Mouse (Mus musculus) forebrain, embryonic 10.5 days (tissue): ENCODE results near the gene Tspan4. TPM values are rescaled to one million over a fixed set of nuclear protein-coding genes. Genes with fewer than 3 reads are reported as not detected.

Experiments
- DNase-seq: peaks from one replicate; pipeline ENCODE4 v3.0.0-alpha.2; 2017; ENCODE audit warnings: low spot score; ENCODE audit errors: extremely low spot score
- H3K27ac ChIP-seq: fragments of 300-500 bp; sonication (generic); 2 replicates; pipeline ENCODE4 v1.5.1; 2016; ENCODE audit warnings: mild to moderate bottlenecking
- H3K27me3 ChIP-seq: fragments of 300-500 bp; sonication (generic); 2 replicates; pipeline ENCODE4 v1.6.1; 2016; ENCODE audit warnings: mild to moderate bottlenecking; ENCODE audit not compliant: poor library complexity, severe bottlenecking
- H3K36me3 ChIP-seq: fragments of 300-500 bp; sonication (generic); replicated peaks from 2 replicates; pipeline ENCODE4 v1.6.1; 2016; ENCODE audit warnings: mild to moderate bottlenecking, moderate library complexity
- H3K4me1 ChIP-seq: fragments of 300-500 bp; sonication (generic); 2 replicates; pipeline ENCODE4 v1.6.1; 2016
- H3K4me3 ChIP-seq: fragments of 300-500 bp; sonication (generic); 2 replicates; pipeline ENCODE4 v1.5.1; 2016; ENCODE audit warnings: mild to moderate bottlenecking, moderate library complexity
- H3K9me3 ChIP-seq: fragments of 300-500 bp; sonication (generic); 2 replicates; pipeline ENCODE4 v1.6.1; 2016; ENCODE audit warnings: mild to moderate bottlenecking, moderate library complexity
- WGBS: fragments of 180-500 bp; shearing (Covaris S2); methylation state at CpG from one replicate; pipeline ENCODE4 v1.1.7; 2016; 5-methylcytosine and 5-hydroxymethylcytosine counted together
- polyA plus RNA-seq: library from polyadenylated mRNA; unstranded; fragments of >200 nt; fragmentation: Nextera tagmentation; extraction: Ambion mirVana; gene quantifications from 2 replicates; pipeline ENCODE4 v1.2.1, GENCODE M21; 2016

Gene Tspan4
- polyA plus RNA-seq, 1 experiment from 2014 or later, result 31.4 TPM

- Histone ChIP-seq H3K27me3 (peaks cover 23% of the 10 kb centered on the region), H3K4me3 (no peak overlapping the region), H3K9me3 (no peaks in the 10 kb centered on the region), H3K27ac (no peak overlapping the region), H3K36me3 (peaks cover 17% of the 10 kb centered on the region), H3K4me1 (peaks cover 14% of the 10 kb centered on the region)
- WGBS, result 86% methylated on average over 7 of the region's 7 CpGs
- DNase-seq, result no peak
Measured at GRCm38 (mm10) chr7:141487141-141487540, 12.1 kb downstream of the Tspan4 start.

GRCm38 (mm10) chr7:141491151-141491550, 16.1 kb downstream of the Tspan4 start:
- DNase-seq, result no peak
- no peak overlapping the region for H3K27ac ChIP-seq
- H3K36me3 ChIP-seq, result peaks cover 48% of the 10 kb centered on the region
- no peaks in the 10 kb centered on the region for H3K4me1 ChIP-seq
- H3K27me3 ChIP-seq, result no peaks in the 10 kb centered on the region
- no peak overlapping the region for H3K4me3 ChIP-seq
- 79% methylated on average over 2 of the region's 2 CpGs for WGBS
- H3K9me3 ChIP-seq, result no peaks in the 10 kb centered on the region

DNA sequence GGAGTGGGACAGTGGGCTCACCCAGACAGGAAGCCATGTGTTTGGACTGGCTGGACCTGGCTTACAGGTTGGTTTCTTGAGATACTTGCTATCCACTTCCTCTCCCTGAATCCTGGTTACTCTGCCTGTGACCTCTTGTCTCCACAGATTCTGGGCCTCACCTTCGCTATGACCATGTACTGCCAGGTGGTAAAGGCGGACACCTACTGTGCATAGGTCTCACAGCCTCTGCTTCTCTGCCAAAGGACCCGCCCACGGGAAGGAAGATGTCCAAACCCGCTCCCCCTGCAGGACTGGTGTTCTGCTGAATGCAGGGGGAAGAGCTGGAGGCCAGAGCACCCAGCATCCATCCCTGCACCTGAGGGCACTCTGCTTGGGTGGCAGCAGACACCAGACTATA, 17.7 kb downstream of the Tspan4 start:
- no peaks in the 10 kb centered on the region for H3K4me1 ChIP-seq
- no peak overlapping the region for H3K27ac ChIP-seq
- no peaks in the 10 kb centered on the region for H3K27me3 ChIP-seq
- peaks cover 48% of the 10 kb centered on the region for H3K36me3 ChIP-seq
- DNase-seq, result no peak
- no peaks in the 10 kb centered on the region for H3K9me3 ChIP-seq
- H3K4me3 ChIP-seq, result no peak overlapping the region
- WGBS, result 88% methylated on average over 5 of the region's 5 CpGs

DNA sequence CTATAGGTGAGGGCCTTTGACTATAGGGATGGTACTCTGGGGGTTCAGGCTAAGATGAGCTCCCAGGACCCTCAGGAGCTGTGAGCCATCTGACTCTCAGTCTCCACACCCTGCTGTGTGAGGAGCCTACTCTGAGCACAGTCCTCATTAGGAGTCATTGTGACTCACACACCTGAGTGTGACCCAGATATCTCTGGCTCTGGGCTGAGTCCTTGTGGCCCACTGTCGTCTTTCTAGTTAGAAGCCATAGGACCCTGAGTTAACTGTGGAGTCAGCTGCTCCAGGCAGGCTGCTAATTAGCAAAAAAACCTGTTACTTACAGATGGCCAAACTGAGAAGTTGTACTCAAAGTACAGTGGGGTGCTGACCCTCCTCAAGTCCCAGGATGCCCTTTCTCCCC, 18.7 kb downstream of the Tspan4 start:
- H3K4me1 ChIP-seq, result no peaks in the 10 kb centered on the region
- no peaks in the 10 kb centered on the region for H3K9me3 ChIP-seq
- H3K4me3 ChIP-seq, result no peak overlapping the region
- H3K36me3 ChIP-seq, result peaks cover 49% of the 10 kb centered on the region
- H3K27me3 ChIP-seq, result no peaks in the 10 kb centered on the region
- DNase-seq, result no peak
- H3K27ac ChIP-seq, result no peak overlapping the region
- 86% methylated on average over 1 of the region's 1 CpGs for WGBS

DNA sequence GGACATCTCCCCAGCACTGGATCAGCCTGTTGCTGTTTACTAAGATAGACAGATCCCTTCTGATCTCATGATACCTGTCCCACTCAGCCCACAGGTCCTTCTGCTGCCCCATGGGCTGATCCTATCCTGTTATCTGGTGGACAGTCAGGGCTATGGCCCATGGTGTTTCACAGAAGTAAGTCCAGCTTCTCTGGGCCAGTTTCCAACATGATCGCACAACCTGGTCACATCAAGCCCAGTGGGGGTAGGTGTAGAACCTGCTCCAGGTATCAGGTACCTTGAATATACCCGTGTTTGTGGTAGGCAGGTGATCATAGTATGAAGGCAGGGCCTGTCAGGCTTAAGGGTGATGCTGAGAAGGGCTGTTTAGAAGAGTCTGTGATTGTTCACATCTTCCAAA, 20.3 kb downstream of the Tspan4 start:
- H3K9me3 ChIP-seq, result no peaks in the 10 kb centered on the region
- no peaks in the 10 kb centered on the region for H3K4me1 ChIP-seq
- H3K4me3 ChIP-seq, result no peak overlapping the region
- no peaks in the 10 kb centered on the region for H3K27me3 ChIP-seq
- 83% methylated on average over 2 of the region's 2 CpGs for WGBS
- DNase-seq, result no peak
- peaks cover 61% of the 10 kb centered on the region for H3K36me3 ChIP-seq
- H3K27ac ChIP-seq, result no peak overlapping the region

DNA sequence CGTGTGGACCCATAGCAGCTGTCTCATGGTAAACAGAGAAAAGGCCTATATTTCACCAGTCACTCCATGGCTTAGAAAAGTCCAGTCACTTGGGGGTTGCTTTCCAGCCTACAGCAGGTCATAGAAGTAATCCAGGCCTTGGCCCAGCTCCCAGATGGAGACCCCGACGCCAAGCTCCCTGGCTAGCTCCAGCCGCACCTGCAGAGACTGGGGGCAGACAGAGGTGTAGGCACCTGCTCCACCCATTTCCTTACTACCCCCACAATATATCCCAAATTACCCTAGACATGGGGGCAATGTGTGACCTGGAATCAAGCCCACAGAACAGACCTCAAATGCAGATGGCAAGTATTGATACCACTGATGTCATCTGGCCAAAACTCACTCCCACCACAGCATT, 20.9 kb downstream of the Tspan4 start:
- no peaks in the 10 kb centered on the region for H3K9me3 ChIP-seq
- 90% methylated on average over 4 of the region's 4 CpGs for WGBS
- no peak overlapping the region for H3K4me3 ChIP-seq
- H3K4me1 ChIP-seq, result no peaks in the 10 kb centered on the region
- no peak for DNase-seq
- no peaks in the 10 kb centered on the region for H3K27me3 ChIP-seq
- H3K27ac ChIP-seq, result no peak overlapping the region
- peaks cover 56% of the 10 kb centered on the region for H3K36me3 ChIP-seq

GRCm38 (mm10) chr7:141497600-141497999, 22.6 kb downstream of the Tspan4 start:
- peaks cover 41% of the 10 kb centered on the region for H3K36me3 ChIP-seq
- no peaks in the 10 kb centered on the region for H3K27me3 ChIP-seq
- H3K4me1 ChIP-seq, result no peaks in the 10 kb centered on the region
- 96% methylated on average over 3 of the region's 3 CpGs for WGBS
- DNase-seq, result no peak
- H3K4me3 ChIP-seq, result no peak overlapping the region
- H3K9me3 ChIP-seq, result no peaks in the 10 kb centered on the region
- H3K27ac ChIP-seq, result no peak overlapping the region

- DNase-seq, result no peak
- Histone ChIP-seq H3K27ac (no peak overlapping the region), H3K27me3 (no peaks in the 10 kb centered on the region), H3K4me1 (peaks cover 14% of the 10 kb centered on the region), H3K36me3 (peaks cover 28% of the 10 kb centered on the region), H3K4me3 (no peak overlapping the region), H3K9me3 (no peaks in the 10 kb centered on the region; the same call in 1 of the 2 replicates)
- WGBS, result 91% methylated on average over 7 of the region's 7 CpGs
Measured at GRCm38 (mm10) chr7:141501820-141502555, 26.9 kb downstream of the Tspan4 start.

DNA sequence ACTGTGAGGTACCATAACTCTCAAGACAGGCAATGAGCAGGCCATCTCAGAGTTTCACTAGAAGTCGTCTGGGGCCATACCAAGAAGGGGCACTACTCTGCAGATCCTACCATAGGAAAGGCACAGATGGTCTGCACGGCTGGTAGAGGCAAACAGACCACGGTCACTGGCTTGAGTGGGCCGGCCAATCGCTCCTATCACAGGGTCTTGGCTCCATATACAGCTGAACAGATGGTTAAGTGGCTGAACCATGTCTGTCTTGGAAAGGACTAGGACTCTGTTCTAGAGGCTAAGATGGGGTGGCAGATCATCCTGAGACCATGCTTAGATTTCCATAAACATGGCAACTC, 27.5 kb downstream of the Tspan4 start:
- WGBS, result 94% methylated on average over 5 of the region's 5 CpGs
- H3K27ac ChIP-seq, result no peak overlapping the region
- H3K9me3 ChIP-seq, result peaks cover 2% of the 10 kb centered on the region; the same call in 1 of the 2 replicates
- H3K27me3 ChIP-seq, result no peaks in the 10 kb centered on the region
- H3K36me3 ChIP-seq, result peaks cover 34% of the 10 kb centered on the region
- H3K4me1 ChIP-seq, result peaks cover 17% of the 10 kb centered on the region
- no peak overlapping the region for H3K4me3 ChIP-seq
- no peak for DNase-seq

DNA sequence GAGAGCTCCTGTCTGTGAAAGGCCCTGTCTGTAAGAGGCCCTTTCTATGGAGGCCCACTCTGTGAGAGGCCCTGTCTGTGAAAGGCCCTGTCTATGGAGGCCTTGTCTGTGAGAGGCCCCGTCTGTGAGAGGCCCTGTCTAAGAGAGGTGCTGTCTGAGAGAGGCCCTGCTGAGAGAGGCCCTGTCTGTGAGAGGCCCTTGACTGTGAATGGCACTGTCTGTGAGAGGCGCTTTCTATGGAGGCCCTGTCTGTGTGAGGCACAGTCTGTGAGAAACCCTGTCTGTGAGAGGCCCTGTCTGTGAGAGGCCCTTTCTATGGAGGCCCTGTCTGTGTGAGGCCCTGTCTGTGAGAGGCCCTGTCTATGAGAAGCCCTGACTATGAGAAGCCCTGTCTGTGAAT, 31.2 kb downstream of the Tspan4 start:
- peak overlapping the region; percentile 8; the same call in 1 of the 2 replicates for H3K4me3 ChIP-seq
- peaks cover 39% of the 10 kb centered on the region for H3K36me3 ChIP-seq
- H3K9me3 ChIP-seq, result peaks cover 2% of the 10 kb centered on the region; the same call in 1 of the 2 replicates
- 80% methylated on average over 2 of the region's 2 CpGs for WGBS
- DNase-seq, result no peak
- H3K27ac ChIP-seq, result peak overlapping the region; percentile 82
- no peaks in the 10 kb centered on the region for H3K27me3 ChIP-seq
- peaks cover 31% of the 10 kb centered on the region for H3K4me1 ChIP-seq

GRCm38 (mm10) chr7:141508160-141508559, 33.1 kb downstream of the Tspan4 start:
- DNase-seq, result no peak
- Histone ChIP-seq H3K4me3 (0 out of 2 replicates have a peak overlapping the region, but pooled peaks have one; percentile 5), H3K27me3 (no peaks in the 10 kb centered on the region), H3K4me1 (peaks cover 31% of the 10 kb centered on the region), H3K9me3 (peaks cover 2% of the 10 kb centered on the region; the same call in 1 of the 2 replicates), H3K27ac (peak overlapping the region; percentile 82), H3K36me3 (peaks cover 42% of the 10 kb centered on the region)

DNA sequence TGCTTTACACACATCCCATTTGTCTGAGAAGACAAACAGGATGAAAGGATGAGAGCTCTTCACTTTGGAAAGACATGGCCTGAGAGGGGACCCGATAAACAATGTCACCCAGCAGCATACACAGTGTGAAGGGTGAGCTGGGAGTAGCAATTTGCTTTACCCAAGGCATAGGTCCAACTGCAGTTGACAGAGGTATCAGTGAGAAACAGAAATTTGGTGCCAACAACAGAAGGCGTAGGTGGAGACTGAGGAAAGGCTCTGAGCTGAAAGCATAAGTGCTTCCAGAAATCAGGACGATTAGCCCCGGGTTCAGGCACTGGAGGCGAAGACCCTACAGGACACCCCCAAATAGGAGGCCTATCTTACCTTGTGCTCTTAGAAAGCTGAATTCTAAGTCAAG, 35.2 kb downstream of the Tspan4 start:
- peaks cover 49% of the 10 kb centered on the region for H3K36me3 ChIP-seq
- no peak for DNase-seq
- H3K27ac ChIP-seq, result peak overlapping the region; percentile 26; the same call in 1 of the 2 replicates
- no peaks in the 10 kb centered on the region for H3K27me3 ChIP-seq
- H3K4me1 ChIP-seq, result peaks cover 31% of the 10 kb centered on the region
- H3K9me3 ChIP-seq, result peaks cover 2% of the 10 kb centered on the region; the same call in 1 of the 2 replicates
- no peak overlapping the region for H3K4me3 ChIP-seq
- WGBS, result 93% methylated on average over 5 of the region's 5 CpGs

DNA sequence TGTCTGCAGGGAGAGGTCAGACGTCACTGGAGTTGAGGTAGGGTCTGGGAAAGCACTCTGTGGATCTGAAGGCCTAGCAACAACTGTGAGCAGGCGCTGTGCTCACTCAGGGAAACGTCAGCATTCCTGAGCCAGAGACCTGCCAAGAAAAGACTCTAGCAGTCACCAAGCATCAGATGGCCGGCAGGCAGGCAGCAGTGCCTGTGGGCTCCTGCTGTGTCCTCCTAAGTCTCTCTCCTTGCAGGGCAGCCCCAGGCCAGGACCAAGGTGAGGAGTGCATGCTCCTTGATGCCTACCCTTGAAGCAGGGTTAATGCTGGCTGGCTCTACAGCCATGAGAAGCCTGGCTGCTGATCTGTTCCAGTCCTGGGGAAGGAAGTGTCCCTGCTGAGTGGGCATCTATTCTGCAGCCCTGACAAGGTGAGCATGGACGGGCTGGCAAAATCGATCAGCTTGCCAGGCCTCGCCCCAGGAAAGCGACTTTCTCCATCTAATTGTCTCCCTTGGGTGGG, 35.7 kb downstream of the Tspan4 start:
- peaks cover 28% of the 10 kb centered on the region for H3K4me1 ChIP-seq
- H3K9me3 ChIP-seq, result peaks cover 2% of the 10 kb centered on the region; the same call in 1 of the 2 replicates
- peaks cover 50% of the 10 kb centered on the region for H3K36me3 ChIP-seq
- peak overlapping the region; percentile 26; the same call in 1 of the 2 replicates for H3K27ac ChIP-seq
- H3K27me3 ChIP-seq, result no peaks in the 10 kb centered on the region
- DNase-seq, result no peak
- H3K4me3 ChIP-seq, result no peak overlapping the region
- 70% methylated on average over 8 of the region's 8 CpGs for WGBS
